Mouse (Mus musculus) urinary bladder, postnatal 25 days (tissue): ENCODE data around the gene Prr15l.
A peak's percentile ranks its signal among the peaks of the same experiment; 100 is the strongest.

Experiments
- DNase-seq: peaks from one replicate; pipeline ENCODE4 v3.0.0; 2022; ENCODE audit warnings: low spot score

The Prr15l gene

DNA sequence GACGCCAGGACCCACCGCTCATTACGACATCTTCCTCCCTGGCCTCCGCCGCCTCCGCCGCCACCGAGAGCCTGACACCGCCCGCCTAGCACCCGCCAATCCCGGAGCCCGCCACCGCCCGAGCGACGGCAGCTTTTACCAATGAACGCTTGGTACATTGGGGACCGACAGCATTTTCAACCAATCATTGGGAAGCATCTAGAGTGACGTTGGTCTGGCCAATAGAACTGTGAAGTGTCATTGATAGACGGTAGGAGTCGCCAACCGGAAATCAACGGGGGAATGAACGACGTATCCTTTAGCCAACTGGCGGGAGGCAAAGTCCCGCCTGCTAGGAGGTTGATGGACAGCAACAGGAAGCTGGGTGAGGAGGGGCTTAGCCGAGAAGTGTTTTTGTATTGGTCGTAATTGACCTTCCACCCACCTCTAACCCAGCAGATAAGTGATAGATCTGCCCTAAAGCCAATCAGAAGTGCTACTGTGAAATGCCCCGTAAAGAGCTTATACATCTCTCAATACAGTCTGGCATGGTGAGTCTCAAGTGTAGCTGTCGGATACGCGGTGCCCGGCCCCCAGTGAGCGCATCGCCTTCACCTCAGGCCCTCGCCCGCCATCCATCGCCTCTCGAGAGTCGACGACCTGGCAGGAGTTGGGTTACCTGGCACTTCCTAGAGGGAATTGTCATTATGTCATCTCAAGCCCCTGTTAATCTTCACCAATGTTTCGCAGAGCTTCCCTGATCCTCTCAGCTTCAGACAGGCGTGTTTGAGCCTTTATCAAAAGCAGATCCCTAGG is 49.9 kb downstream of the Prr15l start:
- peak; percentile 94 for DNase-seq

DNA sequence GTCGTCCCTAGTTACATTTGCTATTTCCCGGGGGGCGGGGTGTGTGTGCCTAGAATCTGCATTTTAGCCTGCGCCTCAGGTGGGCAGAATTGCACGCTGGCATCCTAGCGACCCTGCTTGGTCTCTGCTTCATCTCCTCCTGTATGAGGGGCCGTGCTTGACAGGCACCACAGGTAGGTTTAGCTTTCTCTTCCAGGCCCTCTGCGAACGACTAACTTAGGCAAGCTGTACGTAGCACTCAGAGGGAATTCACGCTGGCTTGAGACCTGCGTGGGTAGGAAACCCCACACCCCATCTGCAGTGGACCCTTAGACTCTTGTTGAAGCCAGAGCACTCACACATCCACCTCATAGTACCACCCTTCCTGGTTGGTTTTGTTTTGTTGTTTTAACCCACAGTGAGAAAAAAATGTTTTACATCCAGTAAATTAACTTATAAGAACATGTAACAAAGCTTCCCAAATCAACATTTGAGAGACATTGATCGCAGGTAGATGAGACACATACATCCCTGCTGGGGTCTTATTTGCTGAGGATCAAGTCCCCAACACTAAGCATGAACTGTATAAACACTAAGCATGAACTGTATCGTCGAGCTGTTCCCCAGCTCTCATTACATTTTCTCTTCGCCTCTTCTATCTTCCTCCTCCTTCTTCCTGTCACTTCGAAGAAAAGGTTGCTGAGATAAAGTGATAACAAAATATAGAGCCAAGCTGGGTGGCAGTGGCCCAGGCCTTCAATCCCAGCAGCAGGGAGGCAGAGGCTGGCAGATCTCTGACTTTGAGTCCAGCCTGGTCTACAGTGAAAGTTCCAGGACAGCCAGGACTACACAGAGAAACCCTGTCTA is 50.7 kb downstream of the Prr15l start:
- DNase-seq = no peak

DNA sequence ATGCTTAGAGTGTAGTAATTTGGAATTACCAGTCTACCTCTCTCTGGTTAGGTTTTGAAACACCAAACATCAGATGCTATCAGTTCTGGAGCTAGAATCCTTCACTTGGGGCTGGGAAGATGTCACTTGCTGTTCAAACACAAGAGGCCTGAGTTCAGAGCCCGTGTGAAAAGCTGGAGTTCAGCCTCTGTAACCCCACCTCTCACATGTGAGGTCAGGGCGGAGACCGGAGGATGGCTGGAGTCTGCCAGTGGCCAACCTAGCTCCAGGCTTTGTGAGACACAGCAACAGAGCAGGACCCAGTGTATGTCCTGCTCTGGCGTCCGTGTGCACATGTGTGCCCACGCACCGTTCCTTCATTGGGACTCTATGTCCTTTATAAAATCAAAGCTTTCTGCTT is 51.4 kb downstream of the Prr15l start:
- no peak for DNase-seq

DNA sequence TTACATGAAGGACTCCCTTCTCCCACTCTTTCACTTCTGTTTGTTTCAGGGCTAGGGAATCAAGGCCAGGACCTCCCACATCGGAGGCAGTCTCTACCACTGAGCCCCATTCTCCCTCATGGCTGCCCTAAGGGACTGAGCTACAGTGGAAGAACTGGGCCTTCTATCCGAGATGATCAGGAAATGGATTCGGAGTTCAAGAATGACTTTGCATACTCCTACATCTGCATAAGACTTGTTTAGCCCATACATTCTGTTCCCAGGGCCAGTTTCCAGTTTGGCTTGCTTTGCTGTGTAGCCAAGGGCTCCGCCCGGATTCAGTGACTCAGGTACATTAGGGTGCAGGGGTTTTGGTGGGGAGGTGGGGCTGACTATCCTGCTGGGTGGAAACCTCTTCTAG is 52.1 kb downstream of the Prr15l start:
- no peak for DNase-seq

DNA sequence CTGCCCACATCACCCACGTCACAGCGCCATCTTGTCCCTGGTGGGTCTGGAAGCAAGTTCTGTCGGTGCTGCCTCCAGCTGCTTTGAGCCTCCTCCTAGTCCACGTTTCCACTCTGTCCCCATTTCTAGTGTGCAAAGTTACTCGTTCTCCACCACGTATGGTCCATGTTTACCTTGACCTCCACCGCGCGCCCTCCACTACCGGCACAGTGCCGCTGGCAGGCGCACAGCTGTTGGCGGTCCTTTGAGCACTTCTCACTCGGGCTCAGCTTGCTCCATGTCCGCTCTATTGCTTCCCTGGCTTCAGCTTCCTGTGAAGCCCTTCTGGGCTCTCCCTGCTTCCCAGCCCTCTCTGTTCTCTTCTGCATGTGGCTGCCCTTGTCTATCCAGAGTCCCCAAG is 53.6 kb downstream of the Prr15l start:
- no peak for DNase-seq

DNA sequence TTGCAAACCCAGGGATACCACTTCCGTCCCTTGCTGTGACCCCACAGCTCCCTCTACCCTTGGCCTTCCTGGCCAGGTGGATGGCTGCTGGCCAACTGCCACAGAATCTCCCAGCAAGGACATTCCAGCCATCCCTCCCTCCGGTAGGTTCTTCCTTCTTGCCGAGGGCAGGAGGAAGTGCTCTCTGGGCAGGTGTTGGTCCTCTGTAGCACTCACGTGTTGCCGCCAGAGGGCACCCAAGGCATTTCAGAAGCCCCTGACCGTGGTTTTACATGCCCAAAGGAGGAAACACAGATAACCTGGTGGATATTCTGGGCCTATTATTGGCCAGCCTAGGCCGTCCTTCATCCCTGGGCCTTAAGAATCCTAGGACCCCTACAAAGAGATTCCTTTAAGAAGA is 54.5 kb downstream of the Prr15l start:
- peak; percentile 81 for DNase-seq

DNA sequence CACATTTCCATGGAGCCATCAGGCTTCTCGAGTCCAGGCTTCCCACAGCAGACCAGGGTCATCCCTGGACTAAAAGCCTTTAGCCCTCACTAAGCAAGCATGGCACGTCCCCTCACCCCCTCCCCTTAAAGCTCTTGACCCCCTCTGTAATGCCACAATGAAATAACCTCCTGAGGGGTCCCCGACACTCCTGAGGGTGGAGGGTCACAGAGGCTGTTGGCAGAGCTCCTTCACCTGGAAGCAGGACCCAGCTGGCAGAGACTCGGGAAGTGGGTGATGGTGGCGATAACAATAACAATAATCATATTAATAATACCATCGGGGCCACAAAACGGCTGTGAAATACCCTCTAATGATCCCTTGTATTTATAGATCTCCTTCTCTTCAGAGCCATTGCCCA is 55.0 kb downstream of the Prr15l start, which contains the start of gene Sp2:
TSS of gene Sp2 (minus strand) at position 101 of the 400 bp plus-strand sequence.
- DNase-seq = no peak

DNA sequence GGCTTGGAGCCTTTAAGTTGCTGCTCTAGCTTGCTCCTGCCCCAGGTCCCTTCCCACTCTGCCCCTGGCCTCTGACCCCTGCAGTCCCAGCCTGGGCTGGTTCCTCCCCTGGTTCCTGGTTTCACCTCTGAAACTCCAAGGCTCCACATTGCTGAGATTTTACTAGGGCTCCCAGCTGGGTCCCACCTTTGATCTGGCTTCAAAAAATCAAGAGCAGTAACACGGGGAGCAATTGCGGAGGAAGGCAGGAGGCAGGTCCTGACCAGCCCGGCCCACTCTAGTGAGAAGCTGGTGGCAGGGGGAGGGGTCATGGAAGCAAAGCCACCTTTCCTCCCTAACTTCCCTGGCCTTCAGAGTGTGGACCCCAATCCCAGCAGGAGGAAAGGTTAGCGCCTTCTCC is 57.0 kb downstream of the Prr15l start:
- no peak for DNase-seq

DNA sequence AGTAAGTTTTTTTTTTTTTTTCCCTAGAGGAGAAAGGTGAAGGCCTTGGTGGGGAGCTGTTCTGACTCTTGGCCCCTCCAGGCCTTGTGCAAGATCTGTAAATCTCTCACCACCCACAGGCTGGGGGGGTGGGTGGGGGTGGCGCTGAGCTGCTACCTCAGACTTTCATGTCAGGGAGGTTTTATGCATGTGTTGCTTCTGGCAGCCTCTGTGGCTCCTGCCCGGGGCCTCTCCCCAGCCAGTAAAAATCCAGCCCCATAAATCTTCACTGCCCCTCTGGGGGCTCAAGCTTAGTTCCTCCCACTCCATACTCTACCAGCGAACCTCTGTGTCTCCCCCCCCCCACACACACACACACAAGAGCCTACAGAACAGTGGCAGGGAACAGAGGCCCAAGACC is 58.6 kb downstream of the Prr15l start:
- DNase-seq = no peak
